Mouse (Mus musculus) spleen, postnatal 36 days (tissue): ENCODE data around the gene Nploc4.

Experiments
- DNase-seq, 2 experiments: peaks; one replicate each; pipeline ENCODE4 v3.0.0; 2022; ENCODE audit warnings: low spot score in 2 of 2, mixed read lengths in 1 of 2

The Nploc4 gene

DNA sequence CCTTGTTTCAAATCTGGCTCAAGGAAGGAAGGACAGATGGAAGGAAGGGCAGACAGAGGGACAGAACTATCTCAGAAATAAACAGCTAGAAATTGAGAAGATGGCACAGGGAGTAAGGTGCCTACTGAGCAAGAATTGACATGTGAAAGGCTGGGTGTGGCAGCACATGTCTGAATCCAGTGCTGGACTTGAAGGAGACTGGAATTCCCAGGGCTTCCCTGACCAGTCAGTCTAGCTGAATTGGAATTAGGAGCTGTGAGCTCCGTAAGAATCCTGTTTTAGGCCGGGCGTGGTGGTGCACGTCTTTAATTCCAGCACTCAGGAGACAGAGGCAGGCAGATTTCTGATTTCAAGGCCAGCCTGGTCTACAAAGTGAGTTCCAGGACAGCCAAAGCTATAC lies 95.8 kb downstream of the Nploc4 start:
- DNase-seq = no peak

DNA sequence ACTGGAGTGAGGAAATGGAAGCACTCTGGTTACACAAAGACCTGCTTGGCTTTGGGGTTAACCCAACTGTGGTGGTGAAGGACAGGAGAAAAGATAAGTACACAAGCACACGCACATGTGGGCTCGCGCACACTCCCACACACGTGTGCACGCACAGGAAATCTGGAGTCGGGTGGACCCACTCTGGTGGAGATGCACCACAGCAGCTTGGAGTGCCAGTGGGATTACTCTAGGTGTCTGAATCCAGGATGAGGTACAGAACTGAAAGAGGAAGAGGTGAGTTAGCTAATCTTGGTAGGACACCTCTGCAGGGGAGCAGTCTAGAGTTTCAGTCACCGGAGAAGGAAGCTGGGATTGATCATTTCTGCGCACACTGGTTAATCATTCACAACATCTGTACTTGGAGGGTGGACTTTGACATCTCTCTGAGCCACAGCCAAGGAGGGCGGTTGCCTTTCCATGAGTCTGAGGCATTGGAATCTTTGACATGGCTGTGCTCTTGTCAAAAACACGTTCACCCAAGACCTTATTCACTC lies 97.5 kb downstream of the Nploc4 start:
- DNase-seq = no peak

DNA sequence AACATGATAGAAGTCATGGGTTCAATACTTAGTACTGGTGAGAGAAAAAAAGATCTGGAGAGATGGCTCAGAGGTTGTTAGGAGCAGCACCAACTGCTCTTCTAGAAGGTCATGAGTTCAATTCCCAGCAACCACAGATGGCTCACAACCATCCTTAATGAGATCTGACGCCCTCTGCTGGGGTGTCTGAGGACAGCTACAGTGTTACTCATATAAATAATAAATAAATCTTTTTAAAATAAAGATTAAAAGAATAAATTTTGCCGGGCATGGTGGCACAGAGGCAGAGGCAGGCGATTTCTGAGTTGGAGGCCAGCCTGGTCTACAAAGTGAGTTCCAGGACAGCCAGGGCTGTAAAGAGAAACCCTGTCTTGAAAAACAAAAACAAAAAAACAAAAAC lies 98.7 kb downstream of the Nploc4 start:
- no peak for DNase-seq

DNA sequence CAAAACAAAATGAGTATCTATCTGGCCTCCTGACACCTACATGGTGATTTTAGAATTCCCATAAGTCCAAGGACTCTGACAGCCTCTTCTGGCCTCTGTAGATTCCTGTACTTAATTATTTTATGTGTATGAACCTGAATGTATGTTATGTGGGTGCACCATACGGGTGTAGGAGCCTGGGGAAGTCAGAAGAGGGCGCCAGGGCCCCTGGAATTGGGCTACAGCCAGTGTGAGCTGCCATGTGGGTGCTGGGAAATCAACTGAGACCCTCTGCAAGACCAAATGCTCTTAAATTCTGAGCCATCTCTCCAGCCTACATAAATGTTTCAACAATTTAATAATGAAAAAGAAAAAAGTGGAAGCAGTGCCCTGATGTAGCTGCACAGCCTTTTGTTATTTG lies 100.1 kb downstream of the Nploc4 start:
- DNase-seq = no peak

DNA sequence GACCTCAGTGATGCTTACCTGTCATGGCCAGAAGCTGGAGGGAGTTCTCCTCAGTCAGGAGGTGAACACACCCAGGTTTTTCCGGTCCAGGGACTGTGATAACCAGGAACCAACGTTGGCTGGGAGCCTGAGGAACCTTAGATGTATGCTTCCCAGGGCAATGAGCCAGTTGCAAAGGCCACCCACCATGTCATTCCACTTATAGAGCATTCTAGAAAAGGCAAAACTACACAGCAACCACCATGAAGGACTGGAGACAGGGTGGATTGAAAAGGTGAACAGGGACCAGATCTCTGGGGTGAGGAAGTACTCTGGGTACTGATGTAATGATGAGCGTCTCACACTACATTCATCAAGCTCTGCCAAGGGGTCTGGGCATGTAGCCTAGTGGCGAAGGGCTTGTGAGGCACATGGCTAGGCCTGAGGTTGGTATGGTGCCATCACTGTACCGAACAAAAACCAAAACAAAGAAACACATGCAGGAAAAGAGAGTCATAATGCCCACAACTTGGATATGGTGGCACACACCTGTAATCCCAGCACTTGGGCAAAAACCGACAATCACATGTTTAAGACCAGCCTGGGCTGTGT lies 102.0 kb downstream of the Nploc4 start:
- no peak for DNase-seq
